Mouse (Mus musculus): ENCODE measurements at regions not wholly inside any gene's neighbourhood (a gene's known extent, or its start where the extent isn't known, plus 50 kb on each side); places are given as distances from the start of the nearest gene placed in this dataset.
A peak's percentile ranks its signal among the peaks of the same experiment; 100 is the strongest.

- intact Hi-C loops (cut with DNase I) = no loop called here
- DNase-seq (ENCODE audit: low spot score in 2 of 2) = no peak
These were observed 77.2 kb upstream of the Ralgps2 start for GRCm38 (mm10) chr1:157016625-157017024.

DNA sequence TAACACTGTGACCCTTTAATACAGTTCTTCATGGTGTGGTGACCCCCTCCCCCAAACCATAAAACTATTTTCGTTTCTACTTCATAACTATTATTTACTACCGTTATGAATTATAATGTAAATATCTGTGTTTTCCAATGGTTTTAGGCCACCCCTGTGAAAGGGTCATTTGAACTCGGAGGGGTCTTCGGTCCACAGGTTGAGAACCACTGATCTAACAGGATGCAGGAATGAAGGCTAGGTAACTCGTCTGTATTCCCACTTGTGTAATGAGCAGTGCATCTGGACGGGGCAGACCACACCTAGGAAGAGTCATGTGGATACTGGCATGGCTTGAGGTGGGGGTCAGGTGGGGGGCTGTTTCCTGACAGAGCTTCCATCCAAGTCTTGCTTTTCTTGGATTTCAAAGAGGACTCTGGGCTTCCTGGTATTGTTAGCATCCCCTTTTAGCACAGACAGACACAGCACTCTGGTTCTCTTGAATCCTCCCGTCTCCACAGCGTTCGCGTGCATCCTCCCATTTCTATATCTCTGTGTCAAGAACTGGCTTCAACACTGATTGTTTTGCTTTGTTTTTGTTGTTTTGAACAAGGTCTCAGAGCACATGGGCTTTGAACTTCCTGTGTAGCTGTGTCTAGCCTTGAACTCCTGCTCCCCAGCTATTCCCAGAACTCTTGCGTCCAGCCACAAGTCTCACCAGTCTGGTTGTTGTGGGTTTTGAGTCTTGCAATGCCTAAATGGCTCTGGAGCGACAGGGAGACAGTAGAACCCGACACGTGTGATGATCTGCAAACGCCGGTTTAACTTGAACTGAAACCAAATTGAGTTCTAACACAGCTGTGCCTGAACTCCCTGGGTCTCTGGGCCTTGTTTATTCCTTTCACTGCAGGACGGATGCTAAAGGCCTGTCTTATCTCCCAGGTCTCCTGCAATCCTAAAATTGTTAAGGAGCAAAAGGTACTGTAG lies 75.4 kb upstream of the Ralgps2 start:
- no peak for DNase-seq (ENCODE audit: low spot score in 2 of 2)
- intact Hi-C loops (cut with DNase I) = no loop called here

DNA sequence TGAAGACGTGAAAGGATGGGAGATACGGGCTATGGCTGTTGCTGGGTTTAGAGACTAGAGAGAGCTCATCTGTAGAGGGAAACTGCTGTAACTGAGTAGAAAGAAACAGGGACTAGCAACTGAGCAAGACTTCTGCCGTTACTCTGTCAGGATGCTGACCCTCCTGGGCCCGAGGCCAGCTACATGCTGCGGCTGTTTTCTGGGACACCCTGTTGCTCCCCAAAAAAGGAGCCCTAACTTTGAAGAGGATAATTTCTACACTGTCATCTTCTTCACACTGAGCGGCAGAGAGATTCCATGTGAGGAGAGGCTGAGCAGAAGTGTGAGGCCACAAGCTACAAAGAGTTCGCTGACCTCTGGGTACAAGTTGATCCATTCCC lies 74.2 kb upstream of the Ralgps2 start:
- intact Hi-C loops (cut with DNase I) = no loop called here
- no peak for DNase-seq (ENCODE audit: low spot score in 2 of 2)

GRCm38 (mm10) chr1:157012950-157013668 lies 73.7 kb upstream of the Ralgps2 start:
- DNase-seq (ENCODE audit: low spot score in 2 of 2) = no peak
- intact Hi-C loops (cut with DNase I) = no loop called here

- intact Hi-C loops (cut with DNase I) = no loop called here
- DNase-seq (ENCODE audit: low spot score in 2 of 2) = no peak
These were observed 71.8 kb upstream of the Ralgps2 start for GRCm38 (mm10) chr1:157011226-157011625.

- no peak for DNase-seq (ENCODE audit: low spot score in 2 of 2)
- intact Hi-C loops (cut with DNase I) = no loop called here
These were observed 70.0 kb upstream of the Ralgps2 start for GRCm38 (mm10) chr1:157009427-157009826.

GRCm38 (mm10) chr1:157007891-157008730 lies 68.7 kb upstream of the Ralgps2 start:
- intact Hi-C loops (cut with DNase I) = no loop called here
- DNase-seq (ENCODE audit: low spot score in 2 of 2) = no peak

DNA sequence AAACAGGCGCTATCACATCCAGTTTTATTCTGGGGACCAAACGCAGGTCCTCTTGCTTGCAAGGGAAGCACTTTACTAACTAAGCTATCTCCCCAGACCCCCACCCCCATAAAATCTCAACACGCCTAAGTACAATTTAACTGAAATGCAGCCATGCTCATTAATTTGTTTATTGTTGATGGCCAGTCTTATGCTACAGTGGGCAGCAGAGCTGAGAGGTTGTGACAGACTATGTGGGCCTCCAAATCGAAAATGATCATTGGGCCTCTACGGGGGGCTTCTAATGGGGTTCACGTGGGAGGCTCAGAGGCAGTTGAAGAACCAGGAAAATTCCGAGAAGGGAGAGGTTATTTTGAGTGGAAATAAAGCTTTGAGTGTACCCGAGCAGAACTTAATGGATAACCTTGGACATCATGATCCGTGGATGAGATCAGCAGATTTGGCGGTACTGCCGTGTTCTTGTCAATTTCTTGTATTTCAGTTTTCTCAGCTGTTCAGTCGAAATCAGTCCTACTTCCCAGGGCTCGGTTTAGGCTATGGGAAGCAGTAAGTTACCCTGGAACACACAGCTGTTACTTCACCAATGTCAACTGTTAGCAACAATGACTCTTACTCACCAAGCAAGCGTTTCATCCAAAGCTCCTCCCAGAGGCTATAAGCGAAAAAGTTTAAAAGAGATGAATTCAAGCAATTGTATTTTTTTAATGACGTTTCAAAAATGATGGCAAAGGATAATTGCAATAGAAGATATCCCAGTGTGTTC lies 65.1 kb upstream of the Ralgps2 start:
- intact Hi-C loops (cut with DNase I) = no loop called here

GRCm38 (mm10) chr1:157003034-157003433 lies 63.6 kb upstream of the Ralgps2 start:
- DNase-seq (ENCODE audit: low spot score in 2 of 2) = no peak
- intact Hi-C loops (cut with DNase I) = no loop called here

More for the DNA sequence above, 65.1 kb upstream of the Ralgps2 start:
- no peak for DNase-seq (ENCODE audit: low spot score in 2 of 2)

DNA sequence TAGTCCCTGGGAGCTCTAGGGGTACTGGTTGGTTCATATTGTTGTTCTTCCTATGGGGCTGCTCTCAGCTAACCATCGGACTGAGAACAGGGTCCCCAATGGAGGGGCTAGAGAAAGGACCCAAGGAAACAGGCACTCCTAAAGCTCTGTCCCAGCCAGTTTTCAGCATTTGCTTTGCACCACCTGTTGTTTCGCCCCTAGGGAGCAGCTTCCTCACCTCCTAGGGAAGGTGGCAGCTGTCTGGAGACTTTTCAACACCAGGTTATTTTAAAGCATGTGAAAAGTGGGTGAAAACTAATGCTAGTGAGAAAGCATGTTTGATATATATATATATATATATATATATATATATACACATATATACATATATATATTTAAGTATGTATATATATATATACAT lies 62.8 kb upstream of the Ralgps2 start:
- no peak for DNase-seq (ENCODE audit: low spot score in 2 of 2)
- intact Hi-C loops (cut with DNase I) = no loop called here

- no peak for DNase-seq (ENCODE audit: low spot score in 2 of 2)
- intact Hi-C loops (cut with DNase I) = no loop called here
These were observed 61.7 kb upstream of the Ralgps2 start for GRCm38 (mm10) chr1:157001008-157001660.

DNA sequence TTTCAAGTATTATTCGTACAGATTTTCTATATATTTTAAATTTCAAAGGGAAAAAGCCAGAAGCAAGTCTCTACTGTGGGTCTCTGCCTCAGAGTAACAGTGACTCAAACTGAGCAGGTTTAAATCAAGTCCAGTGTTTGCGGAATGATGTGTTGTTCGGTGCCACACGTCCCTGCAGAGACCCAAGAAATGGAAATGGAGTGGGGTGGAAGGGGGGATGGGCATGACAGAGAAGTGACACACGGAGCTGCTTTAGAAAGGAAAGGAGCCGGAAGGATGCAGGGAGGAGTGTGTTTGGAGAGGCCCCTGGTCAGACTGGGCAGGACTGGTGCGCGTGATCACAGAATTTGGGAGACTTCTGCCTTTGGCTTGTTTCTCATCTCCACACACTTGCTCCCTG lies 60.5 kb upstream of the Ralgps2 start:
- DNase-seq (ENCODE audit: low spot score in 2 of 2) = no peak
- intact Hi-C loops (cut with DNase I) = loop anchor here (5.0 kb wide), 2 partner anchors 63 to 72 kb away; partner anchors contain the start of gene Ralgps2

DNA sequence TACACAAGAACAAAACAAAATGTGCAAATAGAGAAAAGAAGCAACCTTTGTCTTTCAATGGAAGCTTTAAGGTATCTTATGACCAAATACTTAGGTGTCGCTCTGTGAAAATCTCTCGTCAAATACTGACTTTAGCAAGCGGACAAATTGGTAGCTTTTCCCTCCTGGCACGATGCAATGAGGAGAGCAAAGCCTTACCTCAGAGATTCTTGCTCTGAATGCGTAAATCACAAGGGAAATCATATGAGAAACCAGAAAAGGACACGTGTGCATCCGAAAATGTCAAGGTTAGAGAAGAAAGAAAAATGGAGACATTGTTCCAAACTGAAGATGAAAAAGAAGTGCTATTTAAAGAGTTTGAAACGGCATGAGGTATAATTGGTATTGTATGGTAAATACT lies 59.8 kb upstream of the Ralgps2 start:
- intact Hi-C loops (cut with DNase I) = loop anchor here (5.0 kb wide), 2 partner anchors 62 to 73 kb away; partner anchors contain the start of gene Ralgps2
- DNase-seq (ENCODE audit: low spot score in 2 of 2) = no peak

GRCm38 (mm10) chr1:156997476-156998305 lies 58.3 kb upstream of the Ralgps2 start:
- intact Hi-C loops (cut with DNase I) = loop anchor here (5.0 kb wide), 2 partner anchors 60 to 75 kb away; partner anchors contain the start of gene Ralgps2

GRCm38 (mm10) chr1:156997033-156997432 lies 57.6 kb upstream of the Ralgps2 start:
- intact Hi-C loops (cut with DNase I) = loop anchor here (5.0 kb wide), 2 partner anchors 60 to 75 kb away; partner anchors contain the start of gene Ralgps2
- DNase-seq (ENCODE audit: low spot score in 2 of 2) = peak; percentile 65 to 84

More at GRCm38 (mm10) chr1:156997476-156998305, 58.3 kb upstream of the Ralgps2 start:
- DNase-seq (ENCODE audit: low spot score in 2 of 2) = peak in 1 of 2 experiments; percentile 33

DNA sequence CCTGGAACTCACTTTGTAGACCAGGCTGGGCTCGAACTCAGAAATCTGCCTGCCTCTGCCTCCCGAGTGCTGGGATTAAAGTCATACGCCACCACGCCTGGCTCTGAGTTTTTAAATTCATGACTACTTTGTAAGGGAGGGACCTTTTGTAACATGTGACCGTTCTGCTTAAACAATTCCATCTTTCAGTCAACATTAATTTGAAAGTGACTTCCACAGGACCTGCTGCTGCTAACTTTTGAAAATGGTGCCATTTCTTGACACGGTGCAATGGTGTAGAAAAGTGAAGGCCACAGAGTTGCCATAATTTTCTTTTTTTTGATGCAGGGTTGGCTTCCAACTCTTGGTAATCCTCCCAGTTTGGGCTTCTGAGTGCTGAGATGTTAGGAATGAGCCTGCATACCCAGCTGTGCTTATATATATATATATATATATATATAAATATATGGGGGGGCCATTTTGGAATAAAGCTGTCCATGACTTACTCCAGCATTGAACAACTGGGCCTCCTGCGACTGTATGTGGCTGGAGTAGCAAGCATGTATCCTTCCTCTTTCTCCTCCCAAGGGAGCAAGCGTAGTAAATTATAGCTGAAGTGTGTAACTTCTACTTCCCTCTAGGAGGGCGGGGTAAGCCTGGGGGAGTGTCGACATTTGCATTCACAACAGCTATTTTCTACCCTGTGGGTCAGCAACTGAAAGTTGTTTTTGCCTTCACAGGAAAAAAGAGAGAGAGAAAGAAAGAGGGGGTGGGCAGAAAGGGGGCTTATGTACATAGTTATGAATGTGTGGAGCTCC lies 56.9 kb upstream of the Ralgps2 start:
- DNase-seq (ENCODE audit: low spot score in 2 of 2) = peak in 1 of 2 experiments; percentile 28
- intact Hi-C loops (cut with DNase I) = loop anchor here (5.0 kb wide), 2 partner anchors 59 to 76 kb away; partner anchors contain the start of gene Ralgps2
